Mouse (Mus musculus): ENCODE results near the gene Dcaf11. TPM values are rescaled to one million over a fixed set of nuclear protein-coding genes. Genes with fewer than 3 reads are reported as not detected.

Gene Dcaf11
- polyA plus RNA-seq, 1 experiment from 2014 or later: 93.4 TPM

- Histone ChIP-seq H3K27me3 (replicated peaks; ENCODE audit: insufficient read depth, low read length) (no peaks in the 10 kb centered on the region), H3K4me2 (replicated peaks; ENCODE audit: low read depth, low read length) (peak overlapping the region; percentile 52), H3K9me3 (ENCODE audit: low read length) (no peaks in the 10 kb centered on the region), H3K4me3 (ENCODE audit: low read depth, low read length) (peak overlapping the region; percentile 58; the same call in 1 of the 2 replicates), H3K4me1 (ENCODE audit: insufficient read depth, low read depth, low read length) (peaks cover 7% of the 10 kb centered on the region; the same call in 1 of the 2 replicates), H3K36me3 (ENCODE audit: insufficient read depth, low read length) (no peaks in the 10 kb centered on the region), H3K27ac (ENCODE audit: low read length) (peak overlapping the region; percentile 99), H3K9ac (replicated peaks; ENCODE audit: low read depth) (peak overlapping the region; percentile 60; the same call in 1 of the 2 replicates)
- peak; percentile 38 for DNase-seq (ENCODE audit: low spot score)
- ATAC-seq: no peak
- WGBS: 47% methylated on average over 6 of the region's 6 CpGs
- TF ChIP-seq EP300 (IDR thresholded peaks at IDR 0.05): no peak
Measured at GRCm38 (mm10) chr14:55558740-55559448, 912 bp upstream of the Dcaf11 start.

GRCm38 (mm10) chr14:55560202-55561073, 632 bp downstream of the Dcaf11 start, which contains the start of gene A730061H03Rik:
TSS of gene A730061H03Rik (minus strand) at chr14:55560406.
- peak; percentile 92 for ATAC-seq
- H3K9ac ChIP-seq (replicated peaks; ENCODE audit: low read depth): peak within 1 kb of the TSS; percentile 71
- DNase-seq (ENCODE audit: low spot score): peak; percentile 99
- whole genome bisulfite sequencing: 1% methylated on average over 51 of the region's 51 CpGs
- peaks cover 7% of the 10 kb centered on the region; the same call in 1 of the 2 replicates for H3K4me1 ChIP-seq (ENCODE audit: insufficient read depth, low read depth, low read length)
- peak within 1 kb of the TSS; percentile 58 for H3K4me3 ChIP-seq (ENCODE audit: low read depth, low read length)
- peak within 1 kb of the TSS; percentile 86 for H3K4me2 ChIP-seq (replicated peaks; ENCODE audit: low read depth, low read length)
- TF ChIP-seq CTCF (IDR thresholded peaks at IDR 0.05) (peak; percentile 31), EP300 (IDR thresholded peaks at IDR 0.05) (peak; percentile 92)
- peaks cover 13% of the 10 kb centered on the region; the same call in 1 of the 2 replicates for H3K36me3 ChIP-seq (ENCODE audit: insufficient read depth, low read length)
- H3K27me3 ChIP-seq (replicated peaks; ENCODE audit: insufficient read depth, low read length): no peaks in the 10 kb centered on the region
- peak within 1 kb of the TSS; percentile 99 for H3K27ac ChIP-seq (ENCODE audit: low read length)
- H3K9me3 ChIP-seq (ENCODE audit: low read length): no peaks in the 10 kb centered on the region

- Histone ChIP-seq H3K4me2 (replicated peaks; ENCODE audit: low read depth, low read length) (peak overlapping the region; percentile 86), H3K27me3 (replicated peaks; ENCODE audit: insufficient read depth, low read length) (no peaks in the 10 kb centered on the region), H3K9me3 (ENCODE audit: low read length) (no peaks in the 10 kb centered on the region), H3K4me3 (ENCODE audit: low read depth, low read length) (peak overlapping the region; percentile 58; the same call in 1 of the 2 replicates), H3K9ac (replicated peaks; ENCODE audit: low read depth) (no peak overlapping the region), H3K27ac (ENCODE audit: low read length) (no peak overlapping the region), H3K4me1 (ENCODE audit: insufficient read depth, low read depth, low read length) (peaks cover 7% of the 10 kb centered on the region; the same call in 1 of the 2 replicates), H3K36me3 (ENCODE audit: insufficient read depth, low read length) (peaks cover 17% of the 10 kb centered on the region; the same call in 1 of the 2 replicates)
- ATAC-seq: no peak
- 70% methylated on average over 10 of the region's 10 CpGs for WGBS
- DNase-seq (ENCODE audit: low spot score): no peak
- TF ChIP-seq EP300 (IDR thresholded peaks at IDR 0.05) (no peak), CTCF (IDR thresholded peaks at IDR 0.05) (no peak)
Measured at GRCm38 (mm10) chr14:55561860-55562259, 2.1 kb downstream of the Dcaf11 start.

GRCm38 (mm10) chr14:55563249-55563648, 3.4 kb downstream of the Dcaf11 start:
- H3K9ac ChIP-seq (replicated peaks; ENCODE audit: low read depth): no peak overlapping the region
- no peaks in the 10 kb centered on the region for H3K9me3 ChIP-seq (ENCODE audit: low read length)
- 91% methylated on average over 11 of the region's 11 CpGs for WGBS
- H3K4me2 ChIP-seq (replicated peaks; ENCODE audit: low read depth, low read length): no peak overlapping the region
- TF ChIP-seq CTCF (IDR thresholded peaks at IDR 0.05) (no peak), EP300 (IDR thresholded peaks at IDR 0.05) (no peak)
- H3K27ac ChIP-seq (ENCODE audit: low read length): no peak overlapping the region
- no peak overlapping the region for H3K4me3 ChIP-seq (ENCODE audit: low read depth, low read length)
- H3K36me3 ChIP-seq (ENCODE audit: insufficient read depth, low read length): peaks cover 17% of the 10 kb centered on the region; the same call in 1 of the 2 replicates
- no peak for ATAC-seq
- no peaks in the 10 kb centered on the region for H3K27me3 ChIP-seq (replicated peaks; ENCODE audit: insufficient read depth, low read length)
- DNase-seq (ENCODE audit: low spot score): no peak
- H3K4me1 ChIP-seq (ENCODE audit: insufficient read depth, low read depth, low read length): peaks cover 7% of the 10 kb centered on the region; the same call in 1 of the 2 replicates

- WGBS: 70% methylated on average over 3 of the region's 3 CpGs
- no peaks in the 10 kb centered on the region for H3K9me3 ChIP-seq (ENCODE audit: low read length)
- H3K9ac ChIP-seq (replicated peaks; ENCODE audit: low read depth): no peak overlapping the region
- no peak overlapping the region for H3K4me2 ChIP-seq (replicated peaks; ENCODE audit: low read depth, low read length)
- TF ChIP-seq EP300 (IDR thresholded peaks at IDR 0.05): no peak
- peak; percentile 35 for TF ChIP-seq CTCF (IDR thresholded peaks at IDR 0.05)
- H3K4me3 ChIP-seq (ENCODE audit: low read depth, low read length): no peak overlapping the region
- peaks cover 7% of the 10 kb centered on the region; the same call in 1 of the 2 replicates for H3K4me1 ChIP-seq (ENCODE audit: insufficient read depth, low read depth, low read length)
- ATAC-seq (no peak), DNase-seq (ENCODE audit: low spot score) (no peak)
- no peaks in the 10 kb centered on the region for H3K27me3 ChIP-seq (replicated peaks; ENCODE audit: insufficient read depth, low read length)
- peaks cover 17% of the 10 kb centered on the region; the same call in 1 of the 2 replicates for H3K36me3 ChIP-seq (ENCODE audit: insufficient read depth, low read length)
- no peak overlapping the region for H3K27ac ChIP-seq (ENCODE audit: low read length)
Measured at GRCm38 (mm10) chr14:55565748-55566147, 5.9 kb downstream of the Dcaf11 start.

GRCm38 (mm10) chr14:55567496-55567895, 7.7 kb downstream of the Dcaf11 start:
- no peaks in the 10 kb centered on the region for H3K9me3 ChIP-seq (ENCODE audit: low read length)
- DNase-seq (ENCODE audit: low spot score) (no peak), ATAC-seq (no peak)
- no peaks in the 10 kb centered on the region for H3K27me3 ChIP-seq (replicated peaks; ENCODE audit: insufficient read depth, low read length)
- no peak for TF ChIP-seq CTCF (IDR thresholded peaks at IDR 0.05)
- no peak for TF ChIP-seq EP300 (IDR thresholded peaks at IDR 0.05)
- 80% methylated on average over 3 of the region's 3 CpGs for WGBS
- H3K4me1 ChIP-seq (ENCODE audit: insufficient read depth, low read depth, low read length): no peaks in the 10 kb centered on the region
- no peak overlapping the region for H3K4me3 ChIP-seq (ENCODE audit: low read depth, low read length)
- H3K27ac ChIP-seq (ENCODE audit: low read length): no peak overlapping the region
- no peak overlapping the region for H3K4me2 ChIP-seq (replicated peaks; ENCODE audit: low read depth, low read length)
- H3K9ac ChIP-seq (replicated peaks; ENCODE audit: low read depth): no peak overlapping the region
- peaks cover 17% of the 10 kb centered on the region; the same call in 1 of the 2 replicates for H3K36me3 ChIP-seq (ENCODE audit: insufficient read depth, low read length)
